Mouse (Mus musculus): ENCODE measurements around the gene Tstd1.

Tstd1 gene

DNA sequence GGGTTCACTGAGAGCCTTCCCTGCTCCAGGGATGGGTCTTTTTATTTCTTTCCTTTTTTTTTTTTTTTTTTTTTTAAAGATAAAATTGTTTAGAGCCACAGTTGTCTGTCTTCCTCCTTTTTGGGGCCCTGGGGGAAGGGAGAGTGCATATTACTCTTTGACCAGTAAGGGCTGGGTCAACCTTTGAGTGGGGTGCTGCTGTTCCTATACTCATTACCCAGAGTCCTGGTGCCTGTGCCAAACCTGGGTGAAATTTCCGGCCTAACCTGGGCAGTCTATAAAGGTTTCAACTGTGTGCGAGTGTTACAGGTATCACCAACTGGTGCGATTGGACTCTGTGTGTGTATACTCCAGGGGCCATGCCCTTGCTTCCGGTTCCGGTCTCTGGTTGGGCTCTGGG, at the start of gene Tstd1:
Gene Tstd1 (plus strand): TSS at position 213 of the 400 bp plus-strand sequence.
- DNase-seq (ENCODE audit: extremely low spot score) = no peak

DNA sequence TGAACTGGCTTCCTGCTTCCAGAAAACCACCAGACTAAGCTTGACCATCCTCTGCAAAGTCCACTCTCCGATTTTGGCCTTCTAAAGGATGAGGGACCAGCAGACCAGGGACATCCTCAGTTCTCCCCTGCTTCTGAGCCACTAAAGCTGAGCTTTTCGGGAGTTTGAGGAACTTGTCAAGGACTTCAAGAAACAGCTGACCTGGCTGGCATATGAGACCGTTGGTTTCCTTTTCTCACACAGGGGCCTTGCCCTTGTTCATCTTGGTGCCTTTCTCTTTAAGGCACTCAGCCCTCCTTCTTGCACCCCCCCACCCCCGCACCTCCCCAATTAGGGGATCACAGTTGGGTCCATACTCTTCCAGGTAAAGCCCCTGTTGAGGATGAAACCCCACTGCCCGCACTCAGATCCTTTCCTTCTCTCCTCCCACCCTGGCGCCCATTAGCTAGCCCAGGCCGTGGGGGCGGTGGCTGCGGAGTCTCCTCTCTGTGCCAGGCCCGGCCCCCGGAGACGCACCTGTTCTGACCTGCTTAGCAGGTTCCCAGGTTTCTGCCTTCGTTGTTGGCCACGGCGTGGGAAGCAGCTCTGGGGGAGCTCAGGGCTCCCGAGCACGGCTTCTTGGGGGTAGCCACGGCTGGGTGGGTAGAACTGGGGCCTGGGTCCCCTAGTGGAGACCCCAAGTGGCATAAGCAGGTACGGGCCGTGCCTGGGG, 48.7 kb upstream of the Tstd1 start, which contains the start of gene Nectin4:
Gene Nectin4 (plus strand): TSS at position 255 of the 712 bp plus-strand sequence.
- DNase-seq (ENCODE audit: extremely low spot score) = no peak

DNA sequence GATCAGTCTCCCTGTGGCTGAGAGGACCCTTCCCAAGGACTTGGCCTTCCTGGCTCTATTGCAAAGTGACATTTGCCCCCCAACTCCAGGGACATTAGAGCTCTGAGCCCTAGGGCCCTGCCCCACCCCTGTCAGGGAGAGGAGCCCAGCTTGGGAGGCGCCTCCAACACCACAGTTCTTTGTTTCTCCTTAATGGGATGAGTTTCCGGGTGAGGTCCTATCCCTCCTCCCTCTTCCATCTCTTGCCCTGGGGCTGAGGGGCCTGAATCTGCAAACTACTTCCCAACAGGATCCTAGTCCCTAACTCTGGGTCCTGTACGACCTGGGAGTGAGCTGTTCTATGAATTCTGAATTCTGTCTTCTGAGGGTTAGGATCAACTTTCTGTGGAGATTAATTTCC, 45.8 kb upstream of the Tstd1 start:
- no peak for DNase-seq (ENCODE audit: extremely low spot score)

DNA sequence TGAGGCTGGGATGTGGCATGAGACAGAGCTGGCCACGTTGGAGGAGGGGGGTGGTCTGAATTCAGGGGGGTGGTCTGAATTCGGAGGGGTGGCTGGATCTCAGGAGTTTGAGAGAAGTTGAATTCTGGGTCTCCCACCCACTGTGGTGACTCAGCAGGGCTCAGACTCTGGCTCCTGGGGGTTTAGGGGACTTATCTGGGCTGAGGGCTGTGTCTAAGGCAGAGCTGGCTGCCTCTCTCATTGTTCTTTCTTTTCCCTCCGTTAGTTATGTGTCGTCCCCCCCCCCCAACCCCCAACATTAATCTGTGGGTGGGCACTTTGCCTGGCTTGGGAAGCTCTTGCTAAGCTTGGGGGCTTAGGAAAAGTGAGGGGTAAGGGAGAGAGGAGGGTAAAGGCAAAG, 44.7 kb upstream of the Tstd1 start:
- no peak for DNase-seq (ENCODE audit: extremely low spot score)

DNA sequence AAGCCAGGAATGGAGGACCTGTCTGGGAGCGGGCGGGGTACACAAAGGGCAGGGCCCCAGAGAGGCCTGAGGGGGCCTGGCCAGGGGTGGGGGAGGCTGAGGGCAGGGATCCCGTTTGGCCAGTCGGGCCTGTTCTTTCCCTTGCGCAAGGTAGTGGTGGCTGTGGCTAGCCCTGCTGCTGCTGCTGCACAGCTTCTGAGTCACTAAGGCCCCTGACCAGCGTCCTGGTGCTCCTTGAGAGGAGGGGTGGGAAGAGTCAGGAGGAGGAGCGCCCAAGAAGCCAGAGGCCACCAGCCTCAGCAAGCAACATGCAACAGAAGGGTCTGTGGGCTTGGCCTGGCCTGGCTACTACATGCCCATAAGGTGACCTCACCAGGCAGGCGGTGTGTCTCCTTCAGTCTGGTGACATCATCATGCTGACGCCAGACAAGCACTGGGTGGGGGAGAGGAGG, 43.0 kb upstream of the Tstd1 start:
- no peak for DNase-seq (ENCODE audit: extremely low spot score)

DNA sequence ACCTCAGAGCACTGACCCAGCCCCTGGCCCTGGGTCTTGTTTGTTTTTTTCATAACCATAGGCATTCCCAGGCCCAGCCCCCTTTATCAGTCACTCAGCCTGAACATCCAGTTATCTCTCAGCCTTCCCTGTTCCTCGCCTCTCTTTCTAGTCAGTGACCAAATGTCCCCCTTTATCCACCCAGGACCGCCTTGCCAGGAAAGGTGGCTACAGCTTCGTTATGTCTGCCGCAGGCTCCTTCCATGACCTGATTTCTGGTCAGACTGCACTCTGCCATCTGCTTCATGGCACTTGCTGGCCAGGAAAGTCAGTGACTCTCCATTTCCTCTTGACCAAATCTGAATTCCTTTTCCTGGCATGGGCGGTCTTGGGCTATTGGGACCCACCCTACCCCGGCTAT, 40.4 kb upstream of the Tstd1 start:
- no peak for DNase-seq (ENCODE audit: extremely low spot score)

DNA sequence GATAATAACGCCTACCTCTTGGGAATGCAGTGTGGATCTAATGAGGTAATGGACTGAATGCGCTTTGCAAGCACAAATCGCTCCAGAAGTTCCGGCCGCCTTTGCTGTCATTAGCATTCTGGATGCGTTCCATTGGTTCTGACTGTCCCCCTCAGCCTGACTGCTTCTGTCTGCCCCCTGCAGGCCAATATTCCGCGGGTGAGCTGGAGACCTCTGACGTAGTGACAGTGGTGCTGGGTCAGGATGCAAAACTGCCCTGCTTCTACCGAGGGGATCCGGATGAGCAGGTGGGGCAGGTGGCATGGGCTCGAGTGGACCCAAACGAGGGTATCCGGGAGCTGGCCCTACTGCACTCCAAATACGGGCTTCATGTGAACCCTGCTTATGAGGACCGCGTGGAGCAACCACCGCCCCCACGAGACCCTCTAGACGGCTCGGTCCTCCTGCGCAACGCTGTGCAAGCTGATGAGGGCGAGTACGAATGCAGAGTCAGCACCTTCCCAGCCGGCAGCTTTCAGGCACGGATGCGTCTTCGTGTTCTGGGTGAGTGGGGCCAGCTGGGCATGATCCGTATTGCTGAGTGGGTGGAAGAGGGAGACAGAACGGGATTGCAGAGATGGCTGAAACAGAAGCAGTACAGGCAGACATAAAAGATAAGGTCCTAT, 38.6 kb upstream of the Tstd1 start:
- DNase-seq (ENCODE audit: extremely low spot score) = peak; percentile 75

DNA sequence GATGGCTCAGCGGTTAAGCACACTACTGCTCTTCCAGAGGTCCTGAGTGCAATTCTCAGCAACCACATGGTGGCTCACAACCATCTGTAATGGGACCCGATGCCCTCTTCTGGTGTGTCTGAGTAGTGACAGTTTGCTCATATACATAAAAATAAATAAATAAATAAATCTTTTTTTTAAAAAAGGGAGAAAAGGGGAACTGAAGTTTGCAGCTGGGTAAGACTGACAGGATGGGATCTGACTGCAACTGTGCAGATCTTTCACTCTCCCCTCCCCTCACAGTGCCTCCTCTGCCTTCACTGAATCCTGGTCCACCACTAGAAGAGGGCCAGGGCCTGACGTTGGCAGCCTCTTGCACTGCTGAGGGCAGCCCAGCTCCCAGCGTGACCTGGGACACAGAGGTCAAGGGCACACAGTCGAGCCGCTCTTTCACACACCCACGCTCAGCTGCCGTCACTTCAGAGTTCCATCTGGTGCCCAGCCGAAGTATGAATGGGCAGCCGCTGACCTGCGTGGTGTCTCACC, 36.5 kb upstream of the Tstd1 start:
- no peak for DNase-seq (ENCODE audit: extremely low spot score)

DNA sequence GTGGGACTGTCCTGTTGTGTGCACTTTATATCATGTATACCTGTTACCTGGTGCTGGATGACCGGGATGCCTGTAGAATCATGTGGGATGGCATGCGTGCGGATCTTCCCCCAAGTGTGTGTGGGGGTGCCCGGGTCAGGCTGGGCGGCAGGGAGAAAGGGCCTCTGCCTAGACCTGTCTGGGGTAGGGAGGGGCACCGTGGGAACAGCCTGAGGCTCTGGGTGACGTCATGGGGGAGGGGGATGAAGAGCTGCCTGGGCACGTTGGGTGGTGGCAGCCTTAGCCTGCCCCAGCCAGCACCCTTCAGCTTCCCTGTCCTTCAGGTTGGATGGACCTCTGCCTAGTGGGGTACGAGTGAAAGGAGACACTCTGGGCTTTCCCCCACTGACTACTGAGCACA, 34.3 kb upstream of the Tstd1 start:
- DNase-seq (ENCODE audit: extremely low spot score) = no peak

DNA sequence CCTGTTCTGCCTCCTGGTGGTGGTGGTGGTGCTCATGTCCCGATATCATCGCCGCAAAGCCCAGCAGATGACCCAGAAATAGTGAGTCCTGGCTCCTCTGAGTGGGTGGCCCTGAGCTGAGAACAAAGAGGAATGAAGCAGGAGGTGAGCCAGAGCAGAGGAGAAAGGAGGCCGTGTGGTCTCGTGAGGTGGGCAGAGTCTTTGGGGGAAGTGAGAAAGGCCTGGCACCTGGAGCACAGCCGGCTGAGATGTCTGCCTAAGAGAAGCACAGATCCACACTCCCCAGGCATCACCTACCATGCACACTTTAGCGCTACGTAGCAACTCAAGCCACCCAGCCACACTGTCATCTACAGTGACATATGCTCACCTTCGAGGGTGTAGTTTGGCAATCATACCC, 33.5 kb upstream of the Tstd1 start:
- no peak for DNase-seq (ENCODE audit: extremely low spot score)

DNA sequence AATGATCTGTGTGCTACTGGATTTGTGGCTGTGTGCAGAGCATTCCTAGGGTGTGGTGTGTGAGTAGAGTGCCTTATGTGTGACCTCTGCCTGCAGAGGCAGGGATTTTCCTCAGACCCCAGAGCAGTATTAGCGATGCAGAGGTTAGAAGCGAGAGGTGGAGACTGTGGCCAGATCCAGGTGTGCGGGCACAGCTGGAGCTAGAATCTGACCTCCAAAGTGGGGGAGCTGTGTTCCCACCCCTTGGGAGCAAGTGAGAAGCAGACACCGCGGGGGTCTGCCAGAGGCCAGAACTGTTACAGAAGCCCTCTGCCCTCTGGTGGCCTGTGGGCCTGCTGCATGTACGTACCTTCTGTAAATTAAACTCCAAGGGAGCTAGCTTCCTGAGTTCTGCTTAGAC, 31.6 kb upstream of the Tstd1 start:
- DNase-seq (ENCODE audit: extremely low spot score) = peak; percentile 38

DNA sequence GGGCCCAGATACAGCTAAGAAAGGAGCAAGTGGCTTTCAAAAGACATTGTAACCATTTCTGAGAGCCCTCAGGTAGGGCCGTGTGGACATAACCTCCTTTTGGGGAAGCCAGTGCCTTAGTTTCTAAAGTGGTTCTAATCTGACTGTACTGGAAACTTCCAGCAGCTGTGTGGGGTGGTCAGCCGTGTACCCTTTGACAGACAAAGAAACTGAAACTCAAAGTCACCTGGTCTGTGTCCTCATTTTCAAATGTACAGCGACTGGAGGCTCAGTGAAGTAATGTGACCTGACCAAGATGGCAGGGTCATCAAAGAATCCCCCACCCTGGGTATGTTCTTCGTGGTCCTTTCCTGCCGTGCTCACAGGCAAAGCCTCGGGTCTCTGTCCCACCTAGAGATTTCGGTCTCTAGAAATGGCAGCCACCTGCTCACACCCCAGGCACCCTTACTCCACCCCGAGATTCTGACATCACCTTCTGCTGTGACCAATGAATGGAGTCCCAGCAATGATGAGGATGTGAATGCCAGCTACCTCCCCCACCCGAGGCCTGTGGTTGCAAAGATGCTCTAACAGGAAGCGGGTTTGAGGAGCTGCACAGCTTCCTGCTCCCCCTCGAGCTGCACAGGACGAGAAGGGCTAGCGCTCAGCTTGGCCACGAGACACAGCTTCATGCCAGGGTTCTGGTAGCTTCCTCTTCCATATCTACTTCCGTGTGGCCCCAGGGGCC, 30.1 kb upstream of the Tstd1 start, which contains the start of gene Arhgap30:
Gene Arhgap30 (plus strand): TSS at position 579 of the 727 bp plus-strand sequence.
- no peak for DNase-seq (ENCODE audit: extremely low spot score)

DNA sequence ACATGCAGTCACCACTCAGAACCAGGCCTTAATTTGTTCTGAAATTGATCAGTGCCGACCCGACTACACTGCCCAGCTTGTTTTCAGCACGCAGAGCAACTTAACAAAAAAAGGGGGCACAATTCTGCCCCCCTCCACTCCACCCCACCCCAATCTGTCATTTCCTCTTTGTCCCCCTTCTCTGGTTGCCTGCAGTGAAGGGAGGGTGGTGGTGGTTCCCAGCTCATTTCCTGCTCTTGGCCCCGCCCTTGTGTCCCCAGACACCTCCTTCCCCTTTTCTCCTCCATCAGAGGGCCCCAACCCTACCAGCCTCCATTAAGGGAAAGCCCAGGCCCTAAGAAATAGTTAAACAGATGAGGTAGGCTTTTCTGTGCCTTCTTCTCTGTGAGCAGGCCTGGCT, 28.6 kb upstream of the Tstd1 start:
- DNase-seq (ENCODE audit: extremely low spot score) = no peak

DNA sequence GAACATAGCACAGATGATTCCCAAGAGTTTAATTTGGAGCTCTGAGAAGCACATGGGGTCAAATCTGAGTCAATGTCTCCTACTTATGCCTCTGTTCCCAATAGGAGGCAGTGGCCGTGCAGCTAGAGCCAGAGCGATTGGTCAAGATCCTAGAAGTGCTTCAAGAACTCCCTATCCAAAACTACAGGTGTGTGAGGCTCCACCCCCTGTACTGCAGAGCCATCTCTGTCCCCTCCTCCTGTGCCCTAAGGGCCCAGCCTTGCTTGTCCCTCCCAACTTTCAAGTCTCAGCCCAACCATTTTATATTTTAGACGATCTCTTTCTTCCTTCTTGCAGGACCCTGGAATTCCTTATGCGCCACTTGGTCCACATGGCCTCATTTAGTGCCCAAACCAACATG, 16.9 kb upstream of the Tstd1 start:
- no peak for DNase-seq (ENCODE audit: extremely low spot score)

DNA sequence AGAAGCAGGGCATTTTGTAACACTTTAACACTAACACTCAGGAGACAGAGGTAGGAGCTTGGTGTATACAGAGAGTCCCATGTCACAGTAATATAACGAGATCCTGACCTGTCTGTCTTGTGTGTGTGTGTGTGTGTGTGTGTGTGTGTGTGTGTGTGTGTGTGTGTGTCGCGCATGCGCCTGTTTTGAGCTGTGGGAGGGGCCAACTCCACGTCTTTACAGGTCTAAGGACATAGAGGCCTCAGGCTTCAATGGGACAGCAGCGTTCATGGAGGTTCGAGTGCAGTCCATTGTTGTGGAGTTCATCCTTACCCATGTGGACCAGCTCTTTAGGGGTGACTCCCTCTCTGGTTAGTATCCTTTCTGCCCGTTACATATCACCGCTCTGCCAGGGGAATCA, 15.7 kb upstream of the Tstd1 start:
- no peak for DNase-seq (ENCODE audit: extremely low spot score)

DNA sequence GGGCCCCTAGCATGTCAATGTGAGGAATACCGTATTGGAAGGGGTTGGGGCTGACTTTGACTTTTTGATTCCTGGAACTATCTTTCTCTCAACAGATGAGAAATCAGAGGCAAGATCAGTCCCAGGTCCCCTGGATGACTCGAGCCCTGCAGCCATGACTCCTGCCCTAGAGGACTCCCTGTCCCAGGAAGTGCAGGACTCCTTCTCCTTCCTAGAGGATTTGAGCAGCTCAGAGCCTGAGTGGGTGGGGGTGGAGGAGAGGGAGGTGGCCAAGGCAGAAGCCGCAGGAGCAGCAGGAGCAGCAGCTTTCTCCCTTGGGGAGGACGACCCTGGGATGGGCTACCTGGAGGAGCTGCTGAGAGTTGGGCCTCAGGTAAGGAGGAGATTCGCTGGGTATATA, 11.4 kb upstream of the Tstd1 start:
- DNase-seq (ENCODE audit: extremely low spot score) = no peak

DNA sequence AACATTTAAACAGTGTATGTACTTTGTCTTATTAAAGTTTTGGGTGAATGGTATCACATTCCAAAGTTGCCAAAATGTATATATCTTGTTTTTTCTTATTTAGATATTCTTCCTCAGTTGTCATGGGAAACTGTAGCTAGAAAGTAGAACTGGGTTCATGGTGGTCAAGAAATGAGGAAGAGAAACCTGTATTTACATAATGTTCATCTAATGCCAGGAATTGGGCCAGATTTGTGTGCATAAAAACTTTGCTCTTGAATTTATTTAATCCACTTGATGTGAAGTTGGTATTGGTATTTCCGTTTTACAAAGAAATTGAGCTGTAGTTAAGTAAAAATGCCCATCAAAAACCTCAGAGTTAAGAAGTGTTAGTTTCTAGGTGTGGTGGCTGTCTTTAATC, 8.4 kb upstream of the Tstd1 start:
- DNase-seq (ENCODE audit: extremely low spot score) = no peak

DNA sequence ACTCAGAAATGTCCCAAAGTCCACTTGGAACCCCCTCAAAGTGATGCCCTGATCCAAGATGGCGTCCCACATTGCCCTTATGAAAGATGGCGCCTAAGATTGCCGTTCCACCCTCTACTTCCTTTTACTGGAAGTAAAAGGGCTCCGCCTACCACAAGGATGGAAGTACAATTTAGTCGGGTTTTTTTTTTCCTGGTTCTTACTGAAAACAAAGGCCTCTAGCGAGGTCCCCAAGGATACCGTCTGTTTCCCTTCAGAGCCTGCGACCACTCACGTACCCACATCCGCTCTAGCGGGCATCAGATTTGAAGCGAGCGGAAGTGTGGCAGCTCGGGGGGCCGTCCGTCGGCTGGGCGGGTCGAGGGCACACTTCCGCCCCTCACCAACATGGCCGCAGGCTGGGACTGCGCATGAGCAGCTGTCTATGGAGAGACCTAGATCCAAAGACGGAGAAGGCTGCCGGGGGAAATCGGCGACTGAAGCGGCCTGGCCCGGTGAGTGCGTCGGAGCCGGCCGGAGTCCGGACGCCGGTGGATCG, 7.7 kb upstream of the Tstd1 start, which contains the start of gene Usf1:
Gene Usf1 (plus strand): TSS at position 367 of the 538 bp plus-strand sequence.
- peak; percentile 96 for DNase-seq (ENCODE audit: extremely low spot score)

DNA sequence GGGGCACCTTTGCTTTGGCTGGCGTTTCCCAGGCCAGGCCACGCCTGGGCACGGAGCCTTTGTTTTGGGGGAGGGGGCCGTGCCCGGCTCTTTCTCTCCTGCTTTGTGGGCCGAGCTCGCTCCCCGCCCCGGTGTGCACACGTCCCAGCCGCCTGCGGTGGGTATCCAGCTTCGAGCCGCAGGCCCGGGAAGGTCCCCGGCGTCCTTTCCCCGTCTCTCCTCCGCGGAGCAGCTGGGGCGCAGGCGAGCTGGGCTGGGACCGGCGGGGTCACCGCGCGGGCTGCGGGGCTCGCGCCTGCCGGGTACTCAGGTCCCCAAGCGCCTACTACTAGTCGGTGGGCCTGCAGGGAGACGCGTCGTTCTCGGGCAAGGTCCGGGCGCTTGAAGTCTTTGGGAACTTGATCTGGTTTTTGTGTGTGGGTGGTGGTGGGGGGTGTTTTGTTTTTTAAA, 7.2 kb upstream of the Tstd1 start:
- no peak for DNase-seq (ENCODE audit: extremely low spot score)

DNA sequence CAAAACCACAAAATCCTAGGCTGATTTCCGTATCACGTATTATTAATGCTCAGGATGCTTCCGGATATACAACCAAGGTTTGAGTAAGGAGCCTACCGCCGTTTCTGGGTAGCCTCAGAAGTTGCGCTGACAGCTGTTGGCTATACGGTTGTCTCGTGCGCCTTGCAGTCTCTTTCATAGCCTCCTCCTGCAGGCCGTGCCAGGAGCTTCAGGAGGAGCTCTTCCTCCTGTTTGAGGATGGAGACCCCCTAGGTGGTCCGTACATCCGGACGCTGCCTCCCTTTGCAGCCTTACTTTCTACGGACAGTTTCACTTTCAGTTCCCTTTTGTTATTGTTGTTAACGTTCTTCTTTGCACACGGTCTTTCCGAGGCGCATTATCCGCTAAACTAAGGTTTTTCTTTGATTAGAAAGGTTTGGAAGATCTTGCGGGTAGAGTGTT, 6.7 kb upstream of the Tstd1 start:
- peak; percentile 56 for DNase-seq (ENCODE audit: extremely low spot score)

DNA sequence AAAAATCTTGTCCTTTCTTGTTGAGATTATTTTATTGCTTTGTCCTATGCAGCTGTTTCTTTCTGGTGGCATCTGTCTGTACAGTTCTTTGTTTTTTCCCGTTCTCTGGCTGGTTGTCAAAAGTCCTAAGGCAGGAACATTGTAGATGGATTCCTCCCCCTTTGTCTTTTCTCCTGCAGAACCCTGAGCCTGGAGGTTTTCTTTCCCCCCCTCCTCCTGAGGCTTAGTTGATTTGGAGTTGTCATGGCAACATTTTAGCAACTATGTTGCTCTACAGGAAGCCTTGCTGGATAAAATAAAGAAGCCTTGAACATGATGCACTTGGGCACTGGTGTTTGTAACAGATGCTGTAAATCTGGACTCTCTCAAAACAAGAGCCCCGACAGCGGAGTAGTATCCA, 6.2 kb upstream of the Tstd1 start:
- peak; percentile 22 for DNase-seq (ENCODE audit: extremely low spot score)

DNA sequence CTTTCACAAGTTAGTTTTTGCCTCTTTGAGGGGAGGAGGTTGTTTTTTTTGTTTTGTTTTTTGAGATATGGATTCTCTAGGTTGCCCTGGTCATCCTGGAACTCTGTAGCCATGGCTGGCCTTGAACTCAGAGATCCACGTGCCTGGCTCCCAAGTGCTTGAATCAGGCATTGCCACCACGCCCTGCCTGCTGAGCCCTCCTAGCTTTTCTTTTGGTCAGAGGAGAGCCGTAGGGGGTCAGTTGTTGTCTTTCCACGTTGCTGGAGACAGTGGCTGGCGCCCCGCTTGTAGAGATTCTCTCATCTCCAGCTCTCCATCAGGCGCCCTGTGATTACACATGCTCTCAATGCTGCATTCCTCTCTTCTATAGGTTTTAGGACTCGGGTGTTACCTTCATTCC, 5.1 kb upstream of the Tstd1 start:
- DNase-seq (ENCODE audit: extremely low spot score) = no peak

Data from embryo, embryonic 9.5 days (tissue).